Mouse (Mus musculus) c-Kit-positive CD71-negative TER-119-negative erythroid progenitor cells, embryonic 14.5 days (primary cell): ENCODE data around the gene Krt19.

Experiments used
- DNase-seq: peaks from one replicate; pipeline ENCODE4 v3.0.0-alpha.2; 2013; ENCODE audit warnings: low read depth

Gene Krt19

GRCm38 (mm10) chr11:100136559-100136958, 11.9 kb downstream of the Krt19 start:
- no peak for DNase-seq

DNA sequence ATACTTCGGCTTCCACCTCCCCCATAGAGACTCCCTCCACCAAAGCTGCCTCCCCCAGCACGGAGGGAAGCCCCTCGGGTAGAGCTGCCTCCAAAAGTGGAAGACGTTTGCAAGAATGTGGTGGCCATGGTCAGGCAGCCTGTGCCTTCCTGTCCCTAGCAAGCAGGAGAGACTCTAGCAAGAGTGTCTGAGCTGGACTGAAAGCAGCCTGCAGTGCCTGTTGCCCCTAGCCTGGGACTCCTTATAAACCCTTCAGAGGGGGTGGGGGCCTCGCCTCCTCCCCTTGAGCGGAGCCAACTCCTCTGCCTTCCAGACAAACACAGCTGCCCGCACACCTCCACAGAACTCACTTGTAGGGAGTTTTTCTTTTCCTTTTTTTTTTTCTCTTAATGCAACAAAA, 12.7 kb downstream of the Krt19 start, which contains the start of gene Krt15:
Gene Krt15 (minus strand): TSS at position 198 of the 400 bp plus-strand sequence.
- no peak for DNase-seq

DNA sequence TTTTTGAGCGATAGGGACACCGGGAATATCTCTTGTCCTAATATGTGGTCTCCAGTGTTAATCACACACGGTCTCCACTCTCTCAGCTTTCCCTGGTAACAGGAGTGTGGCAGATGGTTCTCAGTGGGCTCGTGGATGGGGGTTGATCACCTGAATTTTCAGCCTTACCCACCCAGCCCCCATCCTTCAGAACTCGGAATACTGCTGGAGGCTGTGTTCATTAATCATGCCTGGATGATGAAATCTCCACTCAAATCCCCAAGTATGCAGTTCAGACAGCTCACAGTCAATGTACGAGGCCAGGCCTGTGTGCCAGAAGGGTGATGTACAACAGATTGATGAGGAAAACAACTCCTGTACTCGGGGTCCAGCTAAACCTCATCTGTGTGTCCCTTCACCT, 23.6 kb downstream of the Krt19 start:
- DNase-seq: no peak

DNA sequence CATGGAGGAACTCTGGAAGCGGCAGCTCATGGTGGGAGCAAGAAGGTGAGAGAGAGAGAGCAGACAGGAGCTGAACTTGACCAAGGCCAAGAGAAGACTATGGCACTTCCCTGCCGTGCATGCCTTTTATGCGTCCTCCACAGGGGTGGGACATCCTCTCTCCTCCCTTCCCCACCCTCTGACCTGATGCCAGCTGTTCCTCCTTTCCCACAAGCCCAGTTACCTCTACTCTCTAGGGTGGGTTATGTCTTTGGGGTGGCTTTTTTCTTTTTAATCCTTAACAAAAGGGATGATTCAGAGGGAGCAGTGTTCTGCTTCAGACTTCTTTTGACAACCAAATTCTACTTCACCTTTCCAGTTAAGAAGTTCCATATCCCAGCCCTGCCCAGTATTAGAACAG, 27.0 kb downstream of the Krt19 start, which contains the start of gene Krt13:
Gene Krt13 (minus strand): TSS at position 101 of the 400 bp plus-strand sequence.
- no peak for DNase-seq

DNA sequence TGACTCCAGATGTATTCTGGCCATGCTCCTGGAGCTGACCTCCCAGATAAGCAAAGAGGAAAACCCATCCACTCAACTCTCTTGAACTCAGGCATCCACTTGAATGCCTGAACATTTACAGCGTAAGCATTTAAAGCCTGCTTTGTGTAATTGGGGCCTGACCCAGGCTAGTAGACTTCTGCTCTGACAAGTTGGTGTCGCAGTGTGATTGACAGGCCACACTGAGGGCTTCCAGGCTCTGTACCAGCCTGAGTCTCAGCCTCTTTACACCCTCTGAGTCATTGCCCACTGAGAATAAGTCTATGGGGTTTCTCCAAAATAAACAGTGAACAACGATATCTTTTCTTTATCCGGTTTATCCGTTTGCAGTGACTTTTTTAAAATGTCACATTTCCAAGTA, 28.1 kb downstream of the Krt19 start:
- DNase-seq: no peak

- no peak for DNase-seq
These were observed 34.8 kb downstream of the Krt19 start for GRCm38 (mm10) chr11:100113742-100114029.

GRCm38 (mm10) chr11:100112935-100113741, 35.3 kb downstream of the Krt19 start:
- DNase-seq: no peak

GRCm38 (mm10) chr11:100105576-100106122, 42.8 kb downstream of the Krt19 start, which contains the start of gene Krt36:
TSS of gene Krt36 (minus strand) at chr11:100105626.
- no peak for DNase-seq

GRCm38 (mm10) chr11:100102693-100103429, 45.6 kb downstream of the Krt19 start:
- DNase-seq: no peak

DNA sequence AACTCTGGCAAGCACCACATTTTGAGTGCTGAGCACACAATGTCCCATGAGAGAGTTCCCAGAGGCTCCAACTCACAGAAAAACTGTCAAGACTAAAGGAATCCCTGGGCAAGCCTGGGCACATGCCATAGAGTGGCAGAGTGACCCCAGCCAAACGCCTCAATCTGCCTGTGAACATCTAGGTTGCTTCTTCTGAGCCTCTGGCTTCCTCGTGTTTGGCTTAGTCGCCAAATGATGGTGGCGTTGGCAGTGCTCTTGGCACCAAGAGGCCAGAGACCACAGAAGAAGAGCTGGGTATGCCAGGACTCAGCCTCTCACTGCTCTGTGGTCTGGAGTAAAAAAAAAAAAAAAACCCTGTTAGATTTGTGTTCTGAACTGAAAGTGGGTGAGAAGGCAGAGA, 48.1 kb downstream of the Krt19 start:
- DNase-seq: no peak

DNA sequence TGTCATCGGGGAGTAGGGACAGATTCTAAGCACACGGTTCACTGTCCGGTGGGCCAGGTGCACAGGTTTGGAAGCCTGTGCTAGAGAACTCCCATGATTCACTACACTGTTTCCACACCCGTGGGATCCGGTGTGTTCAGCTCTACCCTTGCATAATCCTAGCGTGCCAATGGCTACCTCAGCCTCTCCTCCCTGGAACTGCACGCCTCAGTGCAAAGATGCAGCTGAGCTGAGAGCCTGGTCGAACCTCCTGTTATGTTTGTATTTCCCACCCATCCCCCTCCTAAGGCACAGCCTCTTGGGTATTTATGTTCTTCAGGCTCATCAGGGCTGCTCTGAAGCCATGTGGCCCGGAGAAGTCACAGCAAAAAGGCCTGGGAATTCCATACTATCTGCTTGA, 50.6 kb downstream of the Krt19 start:
- no peak for DNase-seq

- no peak for DNase-seq
These were observed 52.3 kb downstream of the Krt19 start, which contains the start of gene Krt35 for GRCm38 (mm10) chr11:100096141-100096540. TSS of gene Krt35 (minus strand) at chr11:100096241.
